Mouse (Mus musculus) layer of hippocampus, postnatal 25 days (tissue): ENCODE results near the gene Irak2. TPM values are rescaled to one million over a fixed set of nuclear protein-coding genes. Genes with fewer than 3 reads are reported as not detected.

Experiments used
- DNase-seq, 2 experiments: peaks; one replicate each; pipeline ENCODE4 v3.0.0; 2022; ENCODE audit warnings: mixed read lengths in 2 of 2, low spot score in 1 of 2; ENCODE audit errors: extremely low spot score in 1 of 2
- microRNA-seq, 2 experiments: library from miRNA; unstranded; fragments of <30 nt; microRNA quantifications; one replicate each; pipeline ENCODE4 v1.2.0; 2021
- total RNA-seq, 2 experiments: library from RNA; stranded (reverse); gene quantifications; 2 replicates each; pipeline ENCODE4 v1.2.3; 2021

Irak2 gene
- total RNA-seq, 2 experiments from 2014 or later: 16.9 to 21.9 TPM

- DNase-seq: no peak
These were observed 104.8 kb downstream of the Irak2 start for GRCm38 (mm10) chr6:113743111-113743510.

Small RNAs within 50 kb of the gene (microRNA-seq; reads per million reads assigned to microRNA genes)
- gene Mir7042: 0.18 to 0.40 reads per million in 2 experiments

Other genes starting within 250 kb of the Irak2 start
- gene Ttll3, start 249.2 kb upstream of the Irak2 start, total RNA-seq: 10 to 100 TPM; 13.1 to 20.7 TPM
- gene Rpusd3, start 219.1 kb upstream of the Irak2 start, total RNA-seq: 10 to 100 TPM; 32.7 to 32.9 TPM
- not detected for gene Cidec, start 202.7 kb upstream of the Irak2 start, total RNA-seq
- gene Jagn1, start 195.9 kb upstream of the Irak2 start, total RNA-seq: 10 to 100 TPM; 42.8 to 48.0 TPM
- gene Il17re, start 180.0 kb upstream of the Irak2 start, total RNA-seq: under 1 TPM; 0.22 to 0.52 TPM
- gene Il17rc, start 167.0 kb upstream of the Irak2 start, total RNA-seq: 1 to 10 TPM; 6.0 to 6.3 TPM
- gene Creld1, start 155.2 kb upstream of the Irak2 start, total RNA-seq: 100 to 1,000 TPM; 104 to 117 TPM
- 10 to 100 TPM; 54.7 to 57.0 TPM for gene Prrt3, start 136.5 kb upstream of the Irak2 start, total RNA-seq
- 10 to 100 TPM; 76.8 to 85.4 TPM for gene Emc3, start 106.8 kb upstream of the Irak2 start, total RNA-seq
- gene Fancd2, start 106.8 kb upstream of the Irak2 start, total RNA-seq: 1 to 10 TPM; 1.4 to 2.3 TPM
- under 1 TPM; 0.20 to 0.80 TPM for gene Fancd2os, start 37.8 kb upstream of the Irak2 start, total RNA-seq
- gene Brk1, start 33.7 kb upstream of the Irak2 start, total RNA-seq: 100 to 1,000 TPM; 228 to 246 TPM
- 10 to 100 TPM; 47.3 to 52.3 TPM for gene Vhl, start 14.5 kb upstream of the Irak2 start, total RNA-seq
- 10 to 100 TPM; 56.2 to 59.4 TPM for gene Tatdn2, start 58.6 kb downstream of the Irak2 start, total RNA-seq
- under 1 TPM in 1 of 2 experiments, not detected in 1; 0.57 TPM for gene Ghrl, start 81.4 kb downstream of the Irak2 start, total RNA-seq
- 10 to 100 TPM; 73.9 to 78.5 TPM for gene Sec13, start 102.3 kb downstream of the Irak2 start, total RNA-seq